Mouse (Mus musculus) CH12.LX (cell line): Measurements from ENCODE around the gene Sh2d7. TPM values are rescaled to one million over a fixed set of nuclear protein-coding genes. Genes with fewer than 3 reads are reported as not detected.
A peak's percentile ranks its signal among the peaks of the same experiment; 100 is the strongest.

ENCODE experiments used
- DNase-seq: peaks from one replicate; pipeline ENCODE4 v3.0.0-alpha.2; 2013; ENCODE audit errors: extremely low read depth
- H3K27ac ChIP-seq: 2 replicates; pipeline ENCODE4 v1.5.1; 2012; ENCODE audit warnings: low read depth, mild to moderate bottlenecking, control low read depth, moderate library complexity; ENCODE audit not compliant: insufficient read depth
- H3K27me3 ChIP-seq: replicated peaks from 2 replicates; pipeline ENCODE3; 2012; ENCODE audit warnings: inconsistent platforms
- H3K36me3 ChIP-seq, 2 experiments: replicated peaks in 1 of 2; 2 replicates each; pipeline versions ENCODE3 to v1.6.1; 2012; ENCODE audit warnings: inconsistent platforms in 1 of 2, low read length in 1 of 2, mild to moderate bottlenecking in 1 of 2, mixed read lengths in 1 of 2, moderate library complexity in 1 of 2; ENCODE audit not compliant: control insufficient read depth in 1 of 2, insufficient read depth in 1 of 2
- H3K4me1 ChIP-seq, 2 experiments: 2 replicates each; pipeline ENCODE4 v1.6.1; 2012; ENCODE audit warnings: inconsistent platforms in 1 of 2, moderate library complexity in 1 of 2; ENCODE audit not compliant: insufficient read depth in 2 of 2, control insufficient read depth in 1 of 2
- H3K4me2 ChIP-seq: 2 replicates; pipeline ENCODE4 v1.6.1; 2012; ENCODE audit warnings: low read depth, mild to moderate bottlenecking, control low read depth; ENCODE audit not compliant: poor library complexity, insufficient read depth, severe bottlenecking
- H3K4me3 ChIP-seq, 3 experiments: fragments of 150-350 bp in 1 of 3; sonication (generic) in 1 of 3; replicated peaks in 1 of 3; 2 replicates each; pipeline versions ENCODE3 to v1.5.1; 2011 to 2012; ENCODE audit warnings: low read depth in 2 of 3, low read length in 2 of 3, mild to moderate bottlenecking in 2 of 3, moderate library complexity in 2 of 3, control low read depth in 1 of 3, improper control_type of control experiment in 1 of 3, inconsistent platforms in 1 of 3, mixed read lengths in 1 of 3; ENCODE audit not compliant: poor library complexity in 1 of 3
- H3K79me2 ChIP-seq: replicated peaks from 2 replicates; pipeline ENCODE4 v1.6.1; 2012; ENCODE audit warnings: mild to moderate bottlenecking, moderate library complexity; ENCODE audit not compliant: control insufficient read depth, poor library complexity, insufficient read depth, severe bottlenecking; ENCODE audit errors: extremely low read depth
- H3K9ac ChIP-seq: 2 replicates; pipeline ENCODE4 v1.6.1; 2012; ENCODE audit warnings: low read depth, mild to moderate bottlenecking, control low read depth, moderate library complexity; ENCODE audit not compliant: insufficient read depth
- H3K9me3 ChIP-seq: replicated peaks from 2 replicates; pipeline ENCODE3; 2012; ENCODE audit warnings: low read length, inconsistent platforms, mixed read lengths
- BHLHE40 ChIP-seq: IDR thresholded peaks from 2 replicates; pipeline ENCODE4 v1.6.1; 2011; ENCODE audit warnings: mild to moderate bottlenecking, low read depth, low read length, improper control_type of control experiment
- CHD1 ChIP-seq: IDR thresholded peaks from 2 replicates; pipeline ENCODE4 v1.6.1; 2012; ENCODE audit warnings: low read depth, low read length, improper control_type of control experiment, inconsistent platforms
- CHD2 ChIP-seq: IDR thresholded peaks from 2 replicates; pipeline ENCODE4 v1.6.1; 2011; ENCODE audit warnings: low read length, improper control_type of control experiment
- E2F4 ChIP-seq: IDR thresholded peaks from 2 replicates; pipeline ENCODE4 v1.6.1; 2011; ENCODE audit warnings: low read depth, low read length, improper control_type of control experiment; ENCODE audit not compliant: insufficient replicate concordance
- ELF1 ChIP-seq: IDR thresholded peaks from 2 replicates; pipeline ENCODE4 v1.6.1; 2014; ENCODE audit warnings: low read depth, mild to moderate bottlenecking, inconsistent platforms, low read length, improper control_type of control experiment
- EP300 ChIP-seq: IDR thresholded peaks from 2 replicates; pipeline ENCODE4 v1.6.1; 2011; ENCODE audit warnings: low read length, improper control_type of control experiment
- ETS1 ChIP-seq: conservative IDR thresholded peaks from 2 replicates; pipeline ENCODE4 v1.6.1; 2012; ENCODE audit warnings: low read depth, mild to moderate bottlenecking, inconsistent platforms, low read length, improper control_type of control experiment, moderate library complexity
- GABPA ChIP-seq: IDR thresholded peaks from 2 replicates; pipeline ENCODE4 v1.6.1; 2012; ENCODE audit warnings: low read depth, low read length, improper control_type of control experiment, inconsistent platforms; ENCODE audit not compliant: insufficient replicate concordance
- HCFC1 ChIP-seq: IDR thresholded peaks from 2 replicates; pipeline ENCODE4 v1.6.1; 2012; ENCODE audit warnings: low read depth, mild to moderate bottlenecking, inconsistent platforms, low read length, improper control_type of control experiment
- IRF4 ChIP-seq: IDR thresholded peaks from 2 replicates; pipeline ENCODE4 v1.6.1; 2014; ENCODE audit warnings: low read depth, mild to moderate bottlenecking, inconsistent platforms, low read length, improper control_type of control experiment
- JUN ChIP-seq: IDR thresholded peaks from 2 replicates; pipeline ENCODE4 v1.6.1; 2011; ENCODE audit warnings: low read depth, mild to moderate bottlenecking, low read length, improper control_type of control experiment, moderate library complexity; ENCODE audit not compliant: insufficient read depth
- JUND ChIP-seq: conservative IDR thresholded peaks from 2 replicates; pipeline ENCODE4 v1.6.1; 2011; ENCODE audit warnings: low read depth, low read length, improper control_type of control experiment
- KAT2A ChIP-seq: IDR thresholded peaks from 2 replicates; pipeline ENCODE4 v1.6.1; 2012; ENCODE audit warnings: low read length, improper control_type of control experiment, inconsistent platforms; ENCODE audit not compliant: insufficient replicate concordance
- MAFK ChIP-seq: IDR thresholded peaks from 2 replicates; pipeline ENCODE4 v1.6.1; 2011; ENCODE audit warnings: low read length, improper control_type of control experiment; ENCODE audit not compliant: insufficient replicate concordance
- MAX ChIP-seq: IDR thresholded peaks from 2 replicates; pipeline ENCODE4 v1.6.1; 2011; ENCODE audit warnings: low read length, improper control_type of control experiment
- MAZ ChIP-seq: IDR thresholded peaks from 2 replicates; pipeline ENCODE4 v1.6.1; 2012; ENCODE audit warnings: low read depth, mild to moderate bottlenecking, inconsistent platforms, low read length, improper control_type of control experiment, moderate library complexity
- MYC ChIP-seq: IDR thresholded peaks from 2 replicates; pipeline ENCODE4 v1.6.1; 2011; ENCODE audit warnings: low read depth, mild to moderate bottlenecking, improper control_type of control experiment, low read length
- NELFE ChIP-seq: IDR thresholded peaks from 2 replicates; pipeline ENCODE4 v1.6.1; 2011; ENCODE audit warnings: low read depth, low read length, improper control_type of control experiment
- NRF1 ChIP-seq: IDR thresholded peaks from 2 replicates; pipeline ENCODE4 v1.6.1; 2014; ENCODE audit warnings: low read depth, mild to moderate bottlenecking, inconsistent platforms, low read length, improper control_type of control experiment, moderate library complexity
- PAX5 ChIP-seq: IDR thresholded peaks from 2 replicates; pipeline ENCODE4 v1.6.1; 2012; ENCODE audit warnings: low read length, inconsistent platforms, mixed read lengths
- POLR2A ChIP-seq: IDR thresholded peaks from 2 replicates; pipeline ENCODE4 v1.6.1; 2011; ENCODE audit warnings: low read depth, mild to moderate bottlenecking, improper control_type of control experiment, low read length
- POLR2AphosphoS2 ChIP-seq: IDR thresholded peaks from 2 replicates; pipeline ENCODE4 v1.6.1; 2011; ENCODE audit warnings: low read depth, low read length, improper control_type of control experiment
- RAD21 ChIP-seq: IDR thresholded peaks from 2 replicates; pipeline ENCODE4 v1.6.1; 2011; ENCODE audit warnings: low read depth, mild to moderate bottlenecking, low read length, improper control_type of control experiment, moderate library complexity
- RCOR1 ChIP-seq: conservative IDR thresholded peaks from 2 replicates; pipeline ENCODE4 v1.6.1; 2012; ENCODE audit warnings: low read depth, mild to moderate bottlenecking, inconsistent platforms, low read length, improper control_type of control experiment
- SIN3A ChIP-seq: IDR thresholded peaks from 2 replicates; pipeline ENCODE4 v1.6.1; 2012; ENCODE audit warnings: low read length, improper control_type of control experiment, inconsistent platforms
- SMC3 ChIP-seq: IDR thresholded peaks from 2 replicates; pipeline ENCODE4 v1.6.1; 2011; ENCODE audit warnings: low read depth, low read length, improper control_type of control experiment
- TBP ChIP-seq: conservative IDR thresholded peaks from 2 replicates; pipeline ENCODE4 v1.6.1; 2011; ENCODE audit warnings: low read depth, low read length, improper control_type of control experiment
- TCF12 ChIP-seq: IDR thresholded peaks from 2 replicates; pipeline ENCODE4 v1.6.1; 2014; ENCODE audit warnings: low read depth, mild to moderate bottlenecking, inconsistent platforms, low read length, improper control_type of control experiment
- UBTF ChIP-seq: IDR thresholded peaks from 2 replicates; pipeline ENCODE4 v1.6.1; 2012; ENCODE audit warnings: low read depth, mild to moderate bottlenecking, inconsistent platforms, low read length, improper control_type of control experiment, moderate library complexity
- ZC3H11A ChIP-seq: IDR thresholded peaks from 2 replicates; pipeline ENCODE4 v1.6.1; 2012; ENCODE audit warnings: low read depth, mild to moderate bottlenecking, inconsistent platforms, low read length, improper control_type of control experiment
- ZMIZ1 ChIP-seq: IDR thresholded peaks from 2 replicates; pipeline ENCODE4 v1.6.1; 2012; ENCODE audit warnings: low read depth, mild to moderate bottlenecking, inconsistent platforms, low read length, improper control_type of control experiment
- ZNF384 ChIP-seq: IDR thresholded peaks from 2 replicates; pipeline ENCODE4 v1.6.1; 2012; ENCODE audit warnings: low read depth, low read length, improper control_type of control experiment, inconsistent platforms
- dilution Hi-C: fragments of 300-500 bp; cut with MboI; formaldehyde crosslinking; loops from 2 replicates; pipeline ENCODE4 v1.14.3; 2020; ENCODE audit warnings: low sequenced_read_pairs; ENCODE audit not compliant: extremely low pct_unique_long_range_greater_than_20kb, extremely low pct_ligation_motif_present
- in situ Hi-C: fragments of 300-500 bp; cut with MboI; formaldehyde crosslinking; loops from 3 replicates; pipeline ENCODE4 v1.14.3; 2019; ENCODE audit warnings: low sequenced_read_pairs, low pct_ligation_motif_present, low pct_unique_long_range_greater_than_20kb, mixed read lengths
- polyA plus RNA-seq: library from polyadenylated mRNA; unstranded; fragments of >175 nt; gene quantifications from 2 replicates; pipeline ENCODE4 v1.2.1, GENCODE M21; 2012; ENCODE audit warnings: low read depth; ENCODE audit not compliant: insufficient read length
- total RNA-seq, 2 experiments: library from RNA; depleted of rRNA; stranded (reverse); fragments of 300-350 nt in 1 of 2; fragments of >200 nt in 1 of 2; gene quantifications; 2 replicates each; pipeline ENCODE4 v1.2.3; 2012 to 2014

Sh2d7 gene
- total and polyA plus RNA-seq, 3 experiments, result 0.56 to 0.83 (median 0.81) TPM

DNA sequence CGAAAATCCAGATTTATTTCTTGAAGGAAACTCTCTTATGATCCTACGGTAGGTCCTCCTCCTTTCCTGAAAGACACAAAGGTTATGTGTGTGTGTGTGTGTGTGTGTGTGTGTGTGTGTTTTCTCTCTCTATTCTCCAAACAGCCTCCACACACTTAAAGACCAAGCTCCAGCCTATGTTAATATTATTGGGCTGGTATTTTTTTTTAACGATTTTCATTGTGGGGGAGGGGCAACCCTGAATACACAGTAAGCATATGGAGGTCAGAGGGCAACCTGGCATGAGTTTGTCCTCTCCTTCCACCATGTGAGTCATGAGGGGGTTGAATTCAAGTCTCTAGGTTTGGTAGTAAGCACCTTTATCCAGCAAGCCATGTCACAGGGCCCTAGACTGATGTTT is 39.0 kb upstream of the Sh2d7 start:
- Histone ChIP-seq H3K4me1 (peaks cover 3 to 38% of the 10 kb centered on the region in 2 experiments), H3K4me2 (peak overlapping the region; percentile 93), H3K9ac (peak overlapping the region; percentile 86; the same call in 1 of the 2 replicates), H3K79me2 (peaks cover 19% of the 10 kb centered on the region)
- peak; percentile 56 for TF ChIP-seq CHD2
- TF ChIP-seq MYC, result no peak
- TF ChIP-seq, all 38 proteins: peak for 1
- Histone ChIP-seq H3K36me3 (peaks cover 0 to 5% of the 10 kb centered on the region in 2 experiments), H3K27me3 (no peaks in the 10 kb centered on the region), H3K4me3 (peak overlapping the region in 2 of 3 experiments; percentile 59 to 94), H3K27ac (no peak overlapping the region), H3K9me3 (no peaks in the 10 kb centered on the region)
- DNase-seq, result no peak
- dilution Hi-C loops, result no loop called here
- in situ Hi-C loops, result no loop called here

GRCm38 (mm10) chr9:54500832-54501452 is 37.8 kb upstream of the Sh2d7 start:
- H3K27ac ChIP-seq, result peak overlapping the region; percentile 59
- peaks cover 0 to 3% of the 10 kb centered on the region in 2 experiments for H3K36me3 ChIP-seq
- peaks cover 14% of the 10 kb centered on the region for H3K79me2 ChIP-seq
- peaks cover 3 to 28% of the 10 kb centered on the region in 2 experiments for H3K4me1 ChIP-seq
- H3K4me2 ChIP-seq, result peak overlapping the region; percentile 8
- DNase-seq, result peak; percentile 44
- no peaks in the 10 kb centered on the region for H3K27me3 ChIP-seq
- dilution Hi-C loops, result no loop called here
- in situ Hi-C loops, result no loop called here
- H3K9me3 ChIP-seq, result no peaks in the 10 kb centered on the region
- peak overlapping the region; percentile 86 for H3K9ac ChIP-seq
- H3K4me3 ChIP-seq, result peak overlapping the region; percentile 59 to 94 (median 82)
- no peak for TF ChIP-seq GABPA
- TF ChIP-seq KAT2A, result no peak
- TF ChIP-seq RAD21, result no peak
- TF ChIP-seq TBP, result no peak
- TF ChIP-seq CHD1, result peak; percentile 75; the same call in 1 of the 2 replicates
- TF ChIP-seq ZMIZ1, result 0 out of 2 replicates have a peak, but pooled peaks have one; percentile 27
- TF ChIP-seq TCF12, result no peak
- peak; percentile 80; the same call in 1 of the 2 replicates for TF ChIP-seq UBTF
- TF ChIP-seq MAZ, result 0 out of 2 replicates have a peak, but pooled peaks have one; percentile 35
- TF ChIP-seq ZNF384, result peak; percentile 27; the same call in 1 of the 2 replicates
- TF ChIP-seq E2F4, result no peak
- TF ChIP-seq IRF4, result peak; percentile 37; the same call in 1 of the 2 replicates
- TF ChIP-seq SIN3A, result peak; percentile 83
- no peak for TF ChIP-seq BHLHE40
- TF ChIP-seq ELF1, result no peak
- no peak for TF ChIP-seq MYC
- no peak; the same call in 1 of the 2 replicates for TF ChIP-seq ETS1
- TF ChIP-seq MAFK, result no peak
- TF ChIP-seq MAX, result 0 out of 2 replicates have a peak, but pooled peaks have one; percentile 48
- TF ChIP-seq HCFC1, result peak; percentile 12; the same call in 1 of the 2 replicates
- peak; percentile 33; the same call in 1 of the 2 replicates for TF ChIP-seq NELFE
- TF ChIP-seq NRF1, result no peak
- TF ChIP-seq ZC3H11A, result no peak
- 0 out of 2 replicates have a peak, but pooled peaks have one; percentile 52 for TF ChIP-seq RCOR1
- no peak for TF ChIP-seq JUND
- TF ChIP-seq SMC3, result no peak
- no peak for TF ChIP-seq POLR2AphosphoS2
- no peak for TF ChIP-seq EP300
- TF ChIP-seq JUN, result no peak
- no peak for TF ChIP-seq POLR2A
- no peak for TF ChIP-seq PAX5
